Mouse (Mus musculus) layer of hippocampus, postnatal 36 days (tissue): ENCODE results near the gene Ros1. TPM values are rescaled to one million over a fixed set of nuclear protein-coding genes. Genes with fewer than 3 reads are reported as not detected.
A peak's percentile ranks its signal among the peaks of the same experiment; 100 is the strongest.

Source experiments
- DNase-seq, 2 experiments: peaks; one replicate each; pipeline ENCODE4 v3.0.0; 2022
- total RNA-seq, 2 experiments: library from RNA; stranded (reverse); gene quantifications; 2 replicates each; pipeline ENCODE4 v1.2.3; 2021

The Ros1 gene
- total RNA-seq, 2 experiments from 2014 or later = not detected

GRCm38 (mm10) chr10:52159704-52160103, 35.3 kb downstream of the Ros1 start:
- no peak for DNase-seq

- no peak for DNase-seq
These were observed 61.5 kb downstream of the Ros1 start for GRCm38 (mm10) chr10:52133354-52134074.

- no peak for DNase-seq
These were observed 64.3 kb downstream of the Ros1 start for GRCm38 (mm10) chr10:52130762-52131161.

GRCm38 (mm10) chr10:52128874-52129412, 66.1 kb downstream of the Ros1 start:
- no peak for DNase-seq

- DNase-seq = no peak
These were observed 88.8 kb downstream of the Ros1 start for GRCm38 (mm10) chr10:52106164-52106757.

- no peak for DNase-seq
These were observed 93.8 kb downstream of the Ros1 start for GRCm38 (mm10) chr10:52101273-52101672.

GRCm38 (mm10) chr10:52092181-52092580, 102.9 kb downstream of the Ros1 start:
- no peak for DNase-seq

- DNase-seq = no peak
These were observed 108.4 kb downstream of the Ros1 start for GRCm38 (mm10) chr10:52086681-52087080.

GRCm38 (mm10) chr10:52072482-52072881, 122.6 kb downstream of the Ros1 start:
- DNase-seq = peak in 1 of 2 experiments; percentile 7

GRCm38 (mm10) chr10:52048287-52048686, 146.8 kb downstream of the Ros1 start:
- no peak for DNase-seq

GRCm38 (mm10) chr10:52043086-52043485, 152.0 kb downstream of the Ros1 start:
- no peak for DNase-seq

GRCm38 (mm10) chr10:52039392-52039791, 155.7 kb downstream of the Ros1 start:
- DNase-seq = no peak

- DNase-seq = no peak
These were observed 161.3 kb downstream of the Ros1 start for GRCm38 (mm10) chr10:52033729-52034128.

GRCm38 (mm10) chr10:52029421-52030080, 165.5 kb downstream of the Ros1 start:
- no peak for DNase-seq

GRCm38 (mm10) chr10:52028561-52029370, 166.3 kb downstream of the Ros1 start:
- DNase-seq = no peak

GRCm38 (mm10) chr10:52027161-52028035, 167.6 kb downstream of the Ros1 start:
- DNase-seq = no peak

- no peak for DNase-seq
These were observed 169.2 kb downstream of the Ros1 start for GRCm38 (mm10) chr10:52025821-52026220.

- DNase-seq = no peak
These were observed 169.8 kb downstream of the Ros1 start for GRCm38 (mm10) chr10:52025291-52025690.

- no peak for DNase-seq
These were observed 171.0 kb downstream of the Ros1 start for GRCm38 (mm10) chr10:52024053-52024410.

- no peak for DNase-seq
These were observed 171.6 kb downstream of the Ros1 start for GRCm38 (mm10) chr10:52023213-52024052.
